Mouse (Mus musculus): ENCODE measurements around the gene E130308A19Rik. TPM values are rescaled to one million over a fixed set of nuclear protein-coding genes. Genes with fewer than 3 reads are reported as not detected.

Gene E130308A19Rik
- total and polyA plus RNA-seq, 2 experiments from 2014 or later, result 11.3 to 16.3 TPM

DNA sequence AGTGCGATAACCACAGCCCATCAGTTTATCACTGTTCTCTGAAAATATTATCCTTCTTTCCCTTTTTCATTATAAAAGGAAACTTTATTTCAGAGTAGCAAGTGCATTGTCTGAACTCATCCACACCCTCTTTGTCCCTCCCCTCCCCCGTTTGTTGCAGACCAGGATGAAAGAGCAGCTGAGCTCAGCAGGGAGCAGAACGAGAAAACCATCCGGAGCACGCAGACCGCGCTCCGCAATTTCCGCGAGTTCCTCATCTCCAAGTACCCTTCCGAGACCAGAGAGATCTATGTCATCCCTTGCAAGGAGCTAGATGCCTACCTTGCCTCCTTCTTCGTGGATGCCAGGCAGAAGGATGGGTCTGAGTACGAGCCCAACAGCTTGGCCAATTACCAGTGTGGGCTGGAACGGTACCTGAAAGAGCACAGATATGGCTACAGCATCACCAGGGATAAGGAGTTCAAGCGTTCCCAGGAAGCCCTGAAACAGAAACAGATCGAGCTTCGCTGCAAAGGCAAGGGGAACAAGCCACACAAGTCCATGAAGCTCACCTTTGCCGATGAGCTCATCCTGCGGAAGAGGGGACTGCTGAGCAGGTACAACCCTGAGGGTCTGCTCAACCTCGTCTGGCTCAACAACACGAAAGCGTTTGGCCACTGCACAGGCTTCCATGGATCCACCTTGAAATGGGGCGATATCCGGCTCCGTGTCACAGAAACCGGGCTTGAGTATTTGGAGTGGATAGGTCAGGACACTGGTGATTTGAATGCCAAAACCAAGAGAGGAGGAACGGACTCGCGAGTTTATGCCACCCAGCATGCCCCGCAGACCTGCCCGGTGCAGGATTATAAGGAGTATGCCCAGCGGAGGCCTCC is 93.7 kb downstream of the E130308A19Rik start:
- ATAC-seq (ENCODE audit: insufficient read depth, low read depth) (no peak), DNase-seq (ENCODE audit: low spot score) (no peak)
- H3K4me2 ChIP-seq (ENCODE audit: low read depth, low read length), result no peak overlapping the region
- H3K9ac ChIP-seq (replicated peaks; ENCODE audit: low read depth, low read length), result no peak overlapping the region
- H3K27ac ChIP-seq (ENCODE audit: low read depth), result no peak overlapping the region
- no peak for TF ChIP-seq CTCF (IDR thresholded peaks at IDR 0.05; ENCODE audit: low read depth)
- no peak for TF ChIP-seq EP300 (IDR thresholded peaks at IDR 0.05; ENCODE audit: low read depth)
- H3K4me3 ChIP-seq (ENCODE audit: low read depth, low read length), result no peak overlapping the region
- no peaks in the 10 kb centered on the region for H3K9me3 ChIP-seq (replicated peaks; ENCODE audit: control insufficient read depth, low read length)
- H3K4me1 ChIP-seq (ENCODE audit: control insufficient read depth, insufficient read depth), result no peaks in the 10 kb centered on the region
- WGBS, result 90% methylated on average over 32 of the region's 32 CpGs
- 0 out of 2 replicates have a peak, but pooled peaks cover 5% of the 10 kb centered on the region for H3K36me3 ChIP-seq (replicated peaks; ENCODE audit: control insufficient read depth, insufficient read depth, low read length)
- no peaks in the 10 kb centered on the region for H3K27me3 ChIP-seq (ENCODE audit: control insufficient read depth, insufficient read depth, low read length)

DNA sequence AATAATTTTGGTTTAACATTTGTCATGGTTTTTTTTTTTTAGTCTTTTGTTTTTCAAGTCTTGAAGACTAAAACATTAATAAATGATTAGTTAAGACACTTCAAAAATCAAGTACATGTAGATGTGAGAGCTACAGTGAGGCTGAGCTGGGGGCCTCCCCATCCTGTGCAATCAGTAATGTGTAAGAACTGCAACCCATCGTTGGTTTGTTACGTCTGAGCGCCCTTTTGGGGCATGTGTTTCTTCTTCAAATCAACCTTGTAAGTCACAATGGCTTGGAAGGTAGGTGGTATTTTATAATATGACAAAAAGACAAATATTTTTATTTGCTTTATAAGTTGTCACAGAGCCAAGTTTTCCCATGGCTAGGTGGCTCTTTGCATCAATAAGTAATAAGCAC is 95.8 kb downstream of the E130308A19Rik start:
- Histone ChIP-seq H3K36me3 (replicated peaks; ENCODE audit: control insufficient read depth, insufficient read depth, low read length) (0 out of 2 replicates have a peak, but pooled peaks cover 5% of the 10 kb centered on the region), H3K27ac (ENCODE audit: low read depth) (no peak overlapping the region), H3K9ac (replicated peaks; ENCODE audit: low read depth, low read length) (no peak overlapping the region), H3K4me3 (ENCODE audit: low read depth, low read length) (no peak overlapping the region), H3K4me2 (ENCODE audit: low read depth, low read length) (no peak overlapping the region), H3K4me1 (ENCODE audit: control insufficient read depth, insufficient read depth) (no peaks in the 10 kb centered on the region), H3K27me3 (ENCODE audit: control insufficient read depth, insufficient read depth, low read length) (no peaks in the 10 kb centered on the region), H3K9me3 (replicated peaks; ENCODE audit: control insufficient read depth, low read length) (no peaks in the 10 kb centered on the region)
- DNase-seq (ENCODE audit: low spot score) (no peak), ATAC-seq (ENCODE audit: insufficient read depth, low read depth) (no peak)
- 93% methylated on average over 3 of the region's 3 CpGs for WGBS
- TF ChIP-seq EP300 (IDR thresholded peaks at IDR 0.05; ENCODE audit: low read depth) (no peak), CTCF (IDR thresholded peaks at IDR 0.05; ENCODE audit: low read depth) (no peak)

GRCm38 (mm10) chr4:59725579-59725978 is 99.6 kb downstream of the E130308A19Rik start:
- H3K27ac ChIP-seq (ENCODE audit: low read depth), result no peak overlapping the region
- H3K4me1 ChIP-seq (ENCODE audit: control insufficient read depth, insufficient read depth), result no peaks in the 10 kb centered on the region
- ATAC-seq (ENCODE audit: insufficient read depth, low read depth), result no peak
- H3K4me2 ChIP-seq (ENCODE audit: low read depth, low read length), result no peak overlapping the region
- no peaks in the 10 kb centered on the region for H3K9me3 ChIP-seq (replicated peaks; ENCODE audit: control insufficient read depth, low read length)
- no peak overlapping the region for H3K9ac ChIP-seq (replicated peaks; ENCODE audit: low read depth, low read length)
- H3K4me3 ChIP-seq (ENCODE audit: low read depth, low read length), result no peak overlapping the region
- H3K27me3 ChIP-seq (ENCODE audit: control insufficient read depth, insufficient read depth, low read length), result no peaks in the 10 kb centered on the region
- DNase-seq (ENCODE audit: low spot score), result no peak
- no peaks in the 10 kb centered on the region for H3K36me3 ChIP-seq (replicated peaks; ENCODE audit: control insufficient read depth, insufficient read depth, low read length)
- 74% methylated on average over 4 of the region's 4 CpGs for WGBS
- TF ChIP-seq EP300 (IDR thresholded peaks at IDR 0.05; ENCODE audit: low read depth), result no peak
- TF ChIP-seq CTCF (IDR thresholded peaks at IDR 0.05; ENCODE audit: low read depth), result no peak

GRCm38 (mm10) chr4:59726501-59726900 is 100.5 kb downstream of the E130308A19Rik start:
- H3K27me3 ChIP-seq (ENCODE audit: control insufficient read depth, insufficient read depth, low read length), result no peaks in the 10 kb centered on the region
- H3K9me3 ChIP-seq (replicated peaks; ENCODE audit: control insufficient read depth, low read length), result no peaks in the 10 kb centered on the region
- WGBS, result 89% methylated on average over 12 of the region's 12 CpGs
- no peak overlapping the region for H3K9ac ChIP-seq (replicated peaks; ENCODE audit: low read depth, low read length)
- no peak for DNase-seq (ENCODE audit: low spot score)
- H3K4me2 ChIP-seq (ENCODE audit: low read depth, low read length), result no peak overlapping the region
- no peak overlapping the region for H3K27ac ChIP-seq (ENCODE audit: low read depth)
- no peaks in the 10 kb centered on the region for H3K4me1 ChIP-seq (ENCODE audit: control insufficient read depth, insufficient read depth)
- H3K4me3 ChIP-seq (ENCODE audit: low read depth, low read length), result no peak overlapping the region
- TF ChIP-seq EP300 (IDR thresholded peaks at IDR 0.05; ENCODE audit: low read depth) (no peak), CTCF (IDR thresholded peaks at IDR 0.05; ENCODE audit: low read depth) (no peak)
- no peaks in the 10 kb centered on the region for H3K36me3 ChIP-seq (replicated peaks; ENCODE audit: control insufficient read depth, insufficient read depth, low read length)
- ATAC-seq (ENCODE audit: insufficient read depth, low read depth), result no peak

GRCm38 (mm10) chr4:59727187-59727877 is 101.3 kb downstream of the E130308A19Rik start:
- WGBS, result 82% methylated on average over 5 of the region's 5 CpGs
- no peak for ATAC-seq (ENCODE audit: insufficient read depth, low read depth)
- Histone ChIP-seq H3K36me3 (replicated peaks; ENCODE audit: control insufficient read depth, insufficient read depth, low read length) (no peaks in the 10 kb centered on the region), H3K9me3 (replicated peaks; ENCODE audit: control insufficient read depth, low read length) (no peaks in the 10 kb centered on the region), H3K4me1 (ENCODE audit: control insufficient read depth, insufficient read depth) (no peaks in the 10 kb centered on the region), H3K27ac (ENCODE audit: low read depth) (no peak overlapping the region), H3K4me2 (ENCODE audit: low read depth, low read length) (no peak overlapping the region), H3K4me3 (ENCODE audit: low read depth, low read length) (no peak overlapping the region), H3K27me3 (ENCODE audit: control insufficient read depth, insufficient read depth, low read length) (no peaks in the 10 kb centered on the region), H3K9ac (replicated peaks; ENCODE audit: low read depth, low read length) (no peak overlapping the region)
- TF ChIP-seq CTCF (IDR thresholded peaks at IDR 0.05; ENCODE audit: low read depth), result no peak
- no peak for TF ChIP-seq EP300 (IDR thresholded peaks at IDR 0.05; ENCODE audit: low read depth)
- DNase-seq (ENCODE audit: low spot score), result no peak

Data from heart, postnatal 0 days (tissue).